Mouse (Mus musculus) liver, embryonic 12.5 days (tissue): ENCODE measurements around the gene Palld. TPM values are rescaled to one million over a fixed set of nuclear protein-coding genes. Genes with fewer than 3 reads are reported as not detected.
A peak's percentile ranks its signal among the peaks of the same experiment; 100 is the strongest.

Source experiments
- ATAC-seq: fragments of 200-750 bp; cut with Nextera tagmentation; 2 replicates; pipeline ENCODE4 v1.8.0; 2017; ENCODE audit warnings: moderate number of reproducible peaks, mild to moderate bottlenecking, moderate library complexity
- H3K27ac ChIP-seq: fragments of 300-500 bp; sonication (generic); 2 replicates; pipeline ENCODE4 v1.5.1; 2016; ENCODE audit warnings: mild to moderate bottlenecking
- H3K27me3 ChIP-seq: fragments of 300-500 bp; sonication (generic); replicated peaks from 2 replicates; pipeline ENCODE4 v1.6.1; 2016; ENCODE audit warnings: mild to moderate bottlenecking, moderate library complexity
- H3K36me3 ChIP-seq: fragments of 300-500 bp; sonication (generic); 2 replicates; pipeline ENCODE4 v1.6.1; 2016; ENCODE audit warnings: mild to moderate bottlenecking, moderate library complexity
- H3K4me1 ChIP-seq: fragments of 300-500 bp; sonication (generic); 2 replicates; pipeline ENCODE4 v1.6.1; 2016
- H3K4me2 ChIP-seq: fragments of 300-500 bp; sonication (generic); 2 replicates; pipeline ENCODE4 v1.6.1; 2016; ENCODE audit warnings: mild to moderate bottlenecking, moderate library complexity
- H3K4me3 ChIP-seq: fragments of 300-500 bp; sonication (generic); 2 replicates; pipeline ENCODE4 v1.5.1; 2016; ENCODE audit warnings: mild to moderate bottlenecking, moderate library complexity
- H3K9ac ChIP-seq: fragments of 300-500 bp; sonication (generic); 2 replicates; pipeline ENCODE4 v1.6.1; 2016; ENCODE audit warnings: mild to moderate bottlenecking, moderate library complexity
- H3K9me3 ChIP-seq: fragments of 300-500 bp; sonication (generic); replicated peaks from 2 replicates; pipeline ENCODE4 v1.6.1; 2016; ENCODE audit warnings: mild to moderate bottlenecking, moderate library complexity
- WGBS: fragments of 180-500 bp; shearing (Covaris S2); methylation state at CpG from one replicate; pipeline ENCODE4 v1.1.7; 2016; ENCODE audit not compliant: insufficient replicate concordance; 5-methylcytosine and 5-hydroxymethylcytosine counted together
- polyA plus RNA-seq: library from polyadenylated mRNA; unstranded; fragments of >200 nt; fragmentation: Nextera tagmentation; extraction: Ambion mirVana; gene quantifications from 2 replicates; pipeline ENCODE4 v1.2.1, GENCODE M21; 2016

Palld gene
- polyA plus RNA-seq, 1 experiment from 2014 or later: 8.4 TPM

GRCm38 (mm10) chr8:61486923-61487529 lies 415.5 kb downstream of the Palld start:
- WGBS: 87% methylated on average over 2 of the region's 2 CpGs
- peak; percentile 19; the same call in 1 of the 2 replicates for ATAC-seq
- Histone ChIP-seq H3K36me3 (peaks cover 7% of the 10 kb centered on the region; the same call in 1 of the 2 replicates), H3K27me3 (no peaks in the 10 kb centered on the region), H3K9me3 (no peaks in the 10 kb centered on the region), H3K27ac (no peak overlapping the region), H3K9ac (peak overlapping the region; percentile 80; the same call in 1 of the 2 replicates), H3K4me1 (peaks cover 9% of the 10 kb centered on the region), H3K4me2 (peak overlapping the region; percentile 80), H3K4me3 (peak overlapping the region; percentile 77)

GRCm38 (mm10) chr8:61480260-61480967 lies 422.1 kb downstream of the Palld start:
- H3K9ac ChIP-seq: no peak overlapping the region
- no peak overlapping the region for H3K27ac ChIP-seq
- WGBS: 80% methylated on average over 14 of the region's 14 CpGs
- no peak overlapping the region for H3K4me3 ChIP-seq
- H3K9me3 ChIP-seq: no peaks in the 10 kb centered on the region
- H3K36me3 ChIP-seq: no peaks in the 10 kb centered on the region
- no peaks in the 10 kb centered on the region for H3K4me1 ChIP-seq
- H3K27me3 ChIP-seq: no peaks in the 10 kb centered on the region
- H3K4me2 ChIP-seq: no peak overlapping the region
- ATAC-seq: no peak

- H3K27ac ChIP-seq: no peak overlapping the region
- peak; percentile 51; the same call in 1 of the 2 replicates for ATAC-seq
- H3K4me3 ChIP-seq: no peak overlapping the region
- H3K9ac ChIP-seq: no peak overlapping the region
- no peak overlapping the region for H3K4me2 ChIP-seq
- no peaks in the 10 kb centered on the region for H3K9me3 ChIP-seq
- WGBS: 50% methylated on average over 11 of the region's 11 CpGs
- H3K36me3 ChIP-seq: no peaks in the 10 kb centered on the region
- no peaks in the 10 kb centered on the region for H3K4me1 ChIP-seq
- H3K27me3 ChIP-seq: no peaks in the 10 kb centered on the region
Observed at GRCm38 (mm10) chr8:61479506-61480214, 422.8 kb downstream of the Palld start.

DNA sequence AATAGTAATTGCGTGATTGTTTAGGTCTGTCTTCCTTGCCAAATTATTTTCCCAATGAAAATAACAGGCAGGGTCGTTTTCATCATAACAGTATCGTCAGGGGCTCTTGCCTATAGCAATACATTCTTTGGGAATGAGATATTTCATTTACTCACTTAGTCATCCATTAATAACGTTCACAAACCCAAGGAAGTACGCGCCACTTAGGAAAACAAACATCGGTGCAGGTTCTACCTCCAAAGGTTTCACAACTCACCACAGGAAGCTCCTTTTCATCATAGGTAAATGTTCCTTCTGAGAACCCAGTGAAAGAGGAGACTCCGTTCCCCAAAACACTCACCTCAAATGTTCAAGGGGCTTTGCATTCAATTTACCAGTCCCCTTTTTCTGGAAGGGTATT lies 423.7 kb downstream of the Palld start:
- no peak overlapping the region for H3K27ac ChIP-seq
- no peak overlapping the region for H3K4me2 ChIP-seq
- no peaks in the 10 kb centered on the region for H3K4me1 ChIP-seq
- no peaks in the 10 kb centered on the region for H3K36me3 ChIP-seq
- no peak overlapping the region for H3K9ac ChIP-seq
- WGBS: 77% methylated on average over 8 of the region's 8 CpGs
- H3K4me3 ChIP-seq: no peak overlapping the region
- H3K27me3 ChIP-seq: no peaks in the 10 kb centered on the region
- no peaks in the 10 kb centered on the region for H3K9me3 ChIP-seq
- no peak for ATAC-seq

GRCm38 (mm10) chr8:61478150-61478549 lies 424.3 kb downstream of the Palld start:
- 80% methylated on average over 4 of the region's 4 CpGs for WGBS
- H3K9me3 ChIP-seq: no peaks in the 10 kb centered on the region
- H3K9ac ChIP-seq: no peak overlapping the region
- ATAC-seq: no peak
- H3K4me1 ChIP-seq: no peaks in the 10 kb centered on the region
- H3K36me3 ChIP-seq: no peaks in the 10 kb centered on the region
- H3K27ac ChIP-seq: no peak overlapping the region
- H3K4me3 ChIP-seq: no peak overlapping the region
- no peaks in the 10 kb centered on the region for H3K27me3 ChIP-seq
- H3K4me2 ChIP-seq: no peak overlapping the region

DNA sequence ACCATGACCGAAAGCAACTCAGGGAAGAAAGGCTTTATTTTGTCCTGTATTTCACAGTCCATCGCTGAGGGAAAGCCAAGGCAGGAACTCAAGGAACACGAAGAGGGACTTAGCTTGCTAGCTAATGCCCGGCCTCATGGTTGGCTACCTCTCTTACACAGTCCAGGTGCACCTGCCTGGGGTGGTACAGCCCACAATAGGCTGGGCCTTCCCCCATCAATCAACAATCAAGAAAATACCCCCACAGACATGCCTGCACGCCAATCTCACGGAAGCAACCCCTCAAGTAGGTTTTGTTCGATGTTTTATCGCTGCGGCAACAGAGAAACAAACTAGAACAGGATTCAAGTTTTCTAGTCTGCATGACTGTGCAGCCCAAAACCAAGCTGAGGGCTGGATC lies 426.3 kb downstream of the Palld start:
- WGBS: 82% methylated on average over 9 of the region's 9 CpGs
- Histone ChIP-seq H3K4me2 (no peak overlapping the region), H3K27ac (no peak overlapping the region), H3K27me3 (no peaks in the 10 kb centered on the region), H3K4me1 (no peaks in the 10 kb centered on the region), H3K9me3 (no peaks in the 10 kb centered on the region), H3K4me3 (no peak overlapping the region), H3K36me3 (no peaks in the 10 kb centered on the region), H3K9ac (no peak overlapping the region)
- no peak for ATAC-seq

DNA sequence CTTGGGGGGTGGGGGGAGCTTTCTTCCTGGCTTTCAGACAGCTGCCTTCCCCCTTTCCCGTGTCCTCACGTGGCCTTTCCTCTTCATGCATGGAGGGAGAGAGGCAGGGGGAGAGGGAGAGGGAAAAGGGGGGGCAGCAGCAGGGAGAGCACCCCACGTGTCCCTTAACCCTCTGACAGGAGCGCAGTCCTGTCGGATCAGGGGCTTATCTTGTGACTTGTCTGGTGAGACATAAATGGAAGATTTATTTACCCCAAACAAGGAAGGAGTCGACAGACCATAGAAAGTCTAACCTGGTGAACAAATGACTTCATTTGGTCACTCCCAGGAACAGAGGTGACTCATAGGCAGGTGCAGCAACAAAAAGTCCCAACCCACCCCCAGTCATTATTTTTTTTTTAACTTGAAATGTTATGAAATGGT lies 427.2 kb downstream of the Palld start:
- Histone ChIP-seq H3K27ac (no peak overlapping the region), H3K9ac (no peak overlapping the region), H3K4me3 (no peak overlapping the region), H3K4me1 (no peaks in the 10 kb centered on the region), H3K36me3 (no peaks in the 10 kb centered on the region), H3K27me3 (no peaks in the 10 kb centered on the region), H3K9me3 (no peaks in the 10 kb centered on the region), H3K4me2 (no peak overlapping the region)
- no peak for ATAC-seq
- WGBS: 57% methylated on average over 6 of the region's 6 CpGs

GRCm38 (mm10) chr8:61470213-61470612 lies 432.3 kb downstream of the Palld start:
- H3K9ac ChIP-seq: no peak overlapping the region
- H3K27me3 ChIP-seq: no peaks in the 10 kb centered on the region
- H3K36me3 ChIP-seq: no peaks in the 10 kb centered on the region
- no peaks in the 10 kb centered on the region for H3K9me3 ChIP-seq
- no peak overlapping the region for H3K4me3 ChIP-seq
- no peak for ATAC-seq
- 60% methylated on average over 4 of the region's 4 CpGs for WGBS
- no peak overlapping the region for H3K4me2 ChIP-seq
- no peak overlapping the region for H3K27ac ChIP-seq
- H3K4me1 ChIP-seq: no peaks in the 10 kb centered on the region

DNA sequence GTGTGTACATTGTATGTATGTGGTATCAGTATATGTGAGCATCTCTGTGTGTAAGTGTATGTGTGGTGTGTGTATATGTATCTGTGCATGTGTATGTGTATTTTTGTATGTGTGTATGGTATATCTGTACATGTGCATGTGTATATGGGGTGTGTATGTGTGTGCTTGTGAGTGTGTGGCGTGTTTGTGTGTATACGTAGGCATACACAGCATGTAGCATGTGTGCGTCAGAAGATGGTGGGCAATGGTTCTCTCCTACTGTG lies 435.0 kb downstream of the Palld start:
- Histone ChIP-seq H3K36me3 (no peaks in the 10 kb centered on the region), H3K9me3 (no peaks in the 10 kb centered on the region), H3K9ac (no peak overlapping the region), H3K27me3 (no peaks in the 10 kb centered on the region), H3K4me2 (no peak overlapping the region), H3K4me1 (no peaks in the 10 kb centered on the region), H3K27ac (no peak overlapping the region), H3K4me3 (no peak overlapping the region)
- no peak for ATAC-seq
- 75% methylated on average over 3 of the region's 3 CpGs for WGBS

GRCm38 (mm10) chr8:61466696-61467552 lies 435.6 kb downstream of the Palld start:
- no peaks in the 10 kb centered on the region for H3K9me3 ChIP-seq
- 83% methylated on average over 15 of the region's 15 CpGs for WGBS
- no peak overlapping the region for H3K9ac ChIP-seq
- no peak overlapping the region for H3K4me3 ChIP-seq
- no peak overlapping the region for H3K4me2 ChIP-seq
- ATAC-seq: no peak
- H3K4me1 ChIP-seq: no peaks in the 10 kb centered on the region
- H3K36me3 ChIP-seq: no peaks in the 10 kb centered on the region
- H3K27ac ChIP-seq: no peak overlapping the region
- H3K27me3 ChIP-seq: no peaks in the 10 kb centered on the region

GRCm38 (mm10) chr8:61464393-61464792 lies 438.1 kb downstream of the Palld start:
- H3K9ac ChIP-seq: no peak overlapping the region
- H3K9me3 ChIP-seq: no peaks in the 10 kb centered on the region
- no peaks in the 10 kb centered on the region for H3K4me1 ChIP-seq
- 49% methylated on average over 2 of the region's 2 CpGs for WGBS
- H3K27ac ChIP-seq: no peak overlapping the region
- H3K36me3 ChIP-seq: no peaks in the 10 kb centered on the region
- H3K4me3 ChIP-seq: no peak overlapping the region
- no peak overlapping the region for H3K4me2 ChIP-seq
- no peaks in the 10 kb centered on the region for H3K27me3 ChIP-seq
- no peak for ATAC-seq

DNA sequence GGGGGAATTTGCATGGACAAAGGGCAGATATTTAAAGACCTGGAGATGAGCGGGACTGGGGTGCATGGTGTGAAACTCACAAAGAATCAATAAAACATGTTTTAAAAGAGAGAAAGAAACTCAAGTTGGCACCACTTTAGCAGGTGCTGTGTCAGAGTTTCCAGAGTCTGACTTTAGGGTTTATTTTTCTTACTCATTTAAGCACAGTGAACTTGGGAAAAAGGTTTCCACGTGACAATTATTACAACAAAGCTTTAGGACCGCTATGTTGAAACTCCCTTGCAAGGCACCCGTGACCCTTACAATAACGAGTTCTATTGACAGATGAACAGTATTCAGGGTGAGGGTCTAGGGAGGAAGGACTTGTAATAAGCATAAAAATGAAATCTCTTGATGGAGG lies 440.3 kb downstream of the Palld start:
- Histone ChIP-seq H3K9me3 (no peaks in the 10 kb centered on the region), H3K4me3 (no peak overlapping the region), H3K27ac (no peak overlapping the region), H3K4me2 (no peak overlapping the region), H3K36me3 (no peaks in the 10 kb centered on the region), H3K4me1 (no peaks in the 10 kb centered on the region), H3K27me3 (no peaks in the 10 kb centered on the region), H3K9ac (no peak overlapping the region)
- ATAC-seq: no peak
- 71% methylated on average over 5 of the region's 5 CpGs for WGBS
